Mouse (Mus musculus) 3T3-L1 (cell line): ENCODE results near the gene Axdnd1.

Experiments
- DNase-seq: peaks from one replicate; pipeline ENCODE4 v3.0.0-alpha.2; 2015; ENCODE audit warnings: low read depth, low spot score

Gene Axdnd1

DNA sequence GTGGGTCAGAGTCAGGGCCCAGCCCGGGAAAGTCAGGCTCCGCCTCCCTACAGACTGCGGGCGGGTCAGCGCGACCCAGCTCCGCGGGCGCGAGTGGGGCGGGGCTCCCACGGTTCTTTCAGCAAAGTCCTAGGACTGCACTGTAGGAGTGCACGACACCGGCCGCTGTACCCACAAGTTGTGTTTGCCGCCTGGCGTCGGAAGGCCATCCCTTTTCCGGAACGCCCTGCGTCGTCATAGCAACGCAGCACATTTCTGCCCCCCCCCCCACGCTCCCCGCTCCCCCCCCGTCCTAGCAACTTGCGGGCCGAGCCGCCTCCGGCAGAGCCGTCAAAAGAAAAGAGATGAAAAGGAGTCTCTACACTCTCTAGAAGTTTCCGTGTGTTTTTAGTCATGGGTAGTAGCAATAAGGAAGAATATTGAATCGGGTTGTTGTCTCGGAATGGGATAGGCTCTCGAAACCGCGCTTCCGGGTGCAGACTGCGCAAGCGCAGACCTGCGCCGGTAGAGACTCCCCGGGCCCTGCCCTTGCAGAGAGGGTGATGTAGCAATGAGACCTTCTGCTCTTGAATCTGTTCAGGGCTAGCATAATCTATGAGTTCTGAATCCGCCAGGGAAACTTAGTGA lies at the start of gene Axdnd1:
Axdnd1 (minus strand) TSS at position 489 of the 627 bp plus-strand sequence.
- DNase-seq, result peak; percentile 82

DNA sequence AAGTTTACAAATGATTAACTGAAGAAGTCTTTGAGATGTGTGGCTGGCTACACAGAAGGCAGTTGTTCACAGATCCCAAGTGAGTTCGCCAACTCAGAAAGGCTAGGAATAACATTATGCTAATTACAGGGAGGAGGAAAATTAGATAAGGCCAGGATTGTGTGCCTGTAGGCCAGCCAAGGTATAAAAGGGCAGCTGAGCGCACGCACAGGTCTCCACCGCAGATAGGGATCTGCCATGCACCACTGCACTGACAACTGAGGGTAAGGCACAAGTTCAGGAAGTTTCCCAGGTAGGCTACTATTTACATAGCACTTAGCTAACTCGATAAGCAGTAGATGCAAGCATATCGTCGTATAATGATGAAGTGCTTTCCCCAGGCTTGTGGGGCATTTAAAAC lies 49.6 kb upstream of the Axdnd1 start:
- DNase-seq, result no peak

DNA sequence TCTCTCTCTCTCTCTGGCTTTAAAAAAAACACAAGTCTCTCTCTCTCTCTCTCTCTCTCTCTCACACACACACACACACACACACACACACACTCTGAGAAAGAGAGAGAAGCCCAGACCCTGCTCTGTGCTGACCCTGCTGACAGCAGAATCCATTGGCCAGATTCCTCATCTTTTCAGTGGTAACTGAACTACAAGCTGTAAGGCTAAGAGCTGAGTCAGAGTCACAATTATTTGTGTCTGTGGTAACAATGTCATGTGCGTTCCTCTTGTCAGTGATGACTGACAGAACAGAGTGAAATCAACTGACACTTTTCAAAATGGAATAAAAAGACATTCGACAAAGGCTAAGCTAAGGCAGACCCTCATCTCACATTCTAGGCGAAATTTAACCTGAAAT lies 47.6 kb upstream of the Axdnd1 start:
- DNase-seq, result peak; percentile 53

DNA sequence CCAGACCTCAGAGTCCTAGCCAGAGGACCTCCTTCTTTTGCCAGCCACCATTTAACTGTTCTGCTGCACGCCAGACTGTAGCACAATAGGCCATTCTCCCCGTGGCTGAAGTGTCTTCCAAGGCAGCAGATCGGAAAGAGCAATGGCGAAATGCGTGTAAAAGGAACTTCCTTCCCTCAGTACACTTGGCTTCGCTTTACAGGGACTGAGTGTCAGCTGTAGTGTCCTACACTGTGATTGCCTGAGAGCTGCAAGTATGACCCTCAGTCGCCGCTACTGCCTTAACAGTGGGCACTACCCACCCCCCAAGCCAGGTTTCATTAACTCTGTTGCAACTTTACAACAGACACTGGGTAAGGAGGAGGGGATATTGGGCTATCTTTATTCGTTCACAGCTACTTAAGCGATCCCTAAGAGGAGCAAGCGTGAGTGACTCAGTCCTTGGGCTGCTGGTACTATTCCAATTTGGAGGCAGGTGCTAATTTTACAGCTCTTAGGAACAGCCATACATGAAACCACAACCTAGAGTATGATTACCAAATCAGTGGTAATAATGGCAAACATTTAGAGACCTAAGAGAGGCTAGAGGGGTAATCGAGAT lies 46.8 kb upstream of the Axdnd1 start:
- DNase-seq, result no peak

DNA sequence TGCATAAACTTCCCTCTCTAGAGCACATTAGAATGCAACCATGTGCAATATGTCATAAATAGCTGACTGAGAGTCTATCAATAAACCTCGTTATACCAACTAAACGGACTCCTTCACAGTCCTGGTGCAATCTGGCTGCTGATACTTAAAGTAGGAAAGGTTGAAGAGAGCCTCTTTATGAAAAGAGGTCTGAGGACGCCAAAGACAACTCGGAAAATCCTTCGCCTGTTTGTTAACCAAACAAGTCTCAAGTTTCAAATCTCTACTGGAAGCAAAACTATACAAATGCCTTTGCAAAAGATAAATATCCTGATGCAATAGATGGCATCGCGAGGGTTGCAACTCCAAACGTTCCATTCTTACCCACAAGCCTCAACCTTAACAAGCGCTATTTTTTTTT lies 44.0 kb upstream of the Axdnd1 start:
- DNase-seq, result no peak

DNA sequence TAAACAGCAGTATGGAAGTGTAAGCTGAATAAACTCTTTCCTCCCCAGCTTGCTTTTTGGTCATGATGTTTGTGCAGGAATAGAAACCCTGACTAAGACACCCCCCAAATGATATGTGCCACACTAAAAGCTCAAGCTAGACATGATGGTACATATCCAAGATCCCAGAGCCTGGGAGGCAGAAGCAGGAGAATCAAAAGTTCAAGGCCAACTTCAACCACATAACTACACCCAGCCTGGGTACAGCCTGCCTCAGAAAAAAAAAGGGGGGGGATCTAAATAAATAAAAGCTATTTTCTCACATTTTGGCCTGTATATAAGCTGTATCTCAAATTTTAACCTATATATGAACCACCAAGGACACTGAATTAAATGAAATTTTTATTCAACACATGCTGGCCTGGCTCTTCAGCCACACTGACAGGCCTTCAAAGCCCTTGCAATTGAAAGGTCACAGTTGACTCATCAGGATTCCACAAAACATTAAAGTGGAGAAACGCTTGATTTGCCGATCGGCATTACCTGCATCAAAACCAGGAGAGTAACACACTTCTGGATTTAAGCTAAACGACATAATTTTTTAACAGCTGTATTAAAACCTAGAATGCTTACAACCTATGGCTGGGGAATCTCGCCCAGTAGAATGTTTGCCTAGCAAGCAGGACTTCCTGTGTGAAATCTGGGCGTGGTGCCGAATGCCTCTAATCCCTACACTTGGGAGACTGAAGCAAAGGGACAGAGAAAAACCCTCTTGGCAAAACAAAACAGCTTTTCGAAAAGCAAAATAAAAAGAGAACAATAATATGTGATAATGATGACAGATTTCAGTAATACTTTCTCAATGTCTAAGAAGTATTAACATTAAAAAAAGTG lies 43.3 kb upstream of the Axdnd1 start:
- no peak for DNase-seq

DNA sequence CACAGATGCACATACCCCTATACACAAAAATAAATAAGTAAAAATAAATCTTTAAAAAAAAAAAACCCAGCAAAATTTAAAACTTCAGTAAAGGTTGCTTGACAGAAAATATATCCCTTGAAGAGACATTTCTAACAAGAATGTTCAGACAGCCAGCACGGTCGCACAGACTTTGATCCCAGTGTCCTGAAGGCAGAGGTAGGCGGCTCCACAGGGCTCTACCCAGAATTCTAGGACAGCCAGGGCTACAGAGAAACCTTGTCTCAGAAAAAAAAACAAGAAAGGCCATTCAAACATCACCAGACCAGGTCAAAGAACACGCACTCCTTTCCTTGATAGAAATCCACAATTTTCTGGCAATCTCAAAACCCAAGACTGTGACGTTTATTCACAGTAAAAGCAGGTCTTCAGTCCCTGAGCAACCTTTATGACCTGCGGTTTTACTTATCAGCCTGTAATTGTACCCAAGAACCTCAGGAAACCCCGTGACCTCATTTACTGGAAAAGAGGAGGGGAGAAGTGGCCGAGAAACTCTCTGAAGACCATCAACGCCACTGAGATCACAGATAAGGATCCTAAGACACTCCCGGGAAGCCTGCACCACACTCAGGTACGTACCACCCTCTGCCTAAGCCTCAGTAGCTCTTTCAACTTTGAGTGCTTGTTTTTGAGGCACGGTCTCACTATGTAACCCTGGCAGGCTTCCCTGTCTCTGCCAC lies 41.5 kb upstream of the Axdnd1 start:
- no peak for DNase-seq

- no peak for DNase-seq
These were observed 40.1 kb upstream of the Axdnd1 start for GRCm38 (mm10) chr1:156461036-156461435.

GRCm38 (mm10) chr1:156460216-156460615 lies 39.3 kb upstream of the Axdnd1 start:
- no peak for DNase-seq

DNA sequence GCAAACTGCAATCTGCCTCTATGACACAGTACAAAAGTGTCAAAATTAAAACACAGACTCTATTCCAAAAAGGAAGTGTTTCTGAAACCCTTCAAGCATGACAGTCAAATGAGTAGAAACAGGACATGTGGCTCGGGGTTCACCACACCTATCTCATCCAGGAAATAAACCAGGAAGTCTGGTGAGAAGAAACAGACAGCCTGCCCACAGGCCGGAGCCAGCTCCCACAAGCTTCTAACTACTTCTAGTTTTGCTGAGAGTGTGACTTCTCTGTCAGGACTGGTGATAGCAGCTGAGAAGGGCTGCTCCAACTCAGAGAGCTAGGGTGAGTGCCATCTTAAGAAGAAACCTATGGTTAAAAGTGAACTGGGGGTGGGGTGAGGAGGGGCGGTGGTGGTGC lies 38.7 kb upstream of the Axdnd1 start:
- no peak for DNase-seq

GRCm38 (mm10) chr1:156458391-156459060 lies 37.6 kb upstream of the Axdnd1 start:
- no peak for DNase-seq

DNA sequence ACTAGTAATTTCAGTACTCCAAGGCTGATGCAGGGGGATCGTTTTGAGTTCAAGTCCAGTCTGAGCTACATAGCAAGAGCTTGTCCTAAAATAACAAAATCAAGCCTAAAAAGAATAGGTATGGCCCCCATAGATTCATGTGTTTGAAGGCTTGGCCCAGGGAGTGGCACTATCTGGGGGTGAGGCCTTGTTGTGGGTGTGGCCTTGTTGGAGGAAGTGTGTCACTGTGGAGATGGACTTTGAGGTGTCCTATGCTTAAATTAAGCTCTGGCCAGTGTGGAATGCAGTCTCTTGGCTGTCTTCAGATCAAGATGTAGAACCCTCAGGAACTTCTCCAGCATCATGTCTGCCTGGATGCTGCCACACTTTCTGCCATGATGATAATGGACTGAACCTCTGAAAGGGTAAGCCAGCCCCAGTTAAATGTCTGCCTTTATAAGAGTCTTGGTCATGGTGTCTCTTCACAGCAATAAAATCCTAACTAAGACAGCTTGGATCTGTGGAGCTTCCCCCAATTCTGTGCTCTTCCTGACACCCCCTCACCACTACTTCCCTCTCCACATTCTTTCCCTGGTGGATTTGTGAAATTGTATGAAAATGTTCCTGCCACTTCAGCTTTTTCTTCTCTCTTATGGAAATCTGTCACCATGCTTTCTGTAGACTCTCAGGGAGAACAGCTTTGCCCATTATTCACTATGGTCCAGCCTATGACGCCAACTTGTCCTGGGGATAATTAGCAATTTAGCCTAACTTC lies 34.2 kb upstream of the Axdnd1 start:
- DNase-seq, result peak; percentile 31

GRCm38 (mm10) chr1:156454384-156454783 lies 33.4 kb upstream of the Axdnd1 start:
- DNase-seq, result peak; percentile 34

DNA sequence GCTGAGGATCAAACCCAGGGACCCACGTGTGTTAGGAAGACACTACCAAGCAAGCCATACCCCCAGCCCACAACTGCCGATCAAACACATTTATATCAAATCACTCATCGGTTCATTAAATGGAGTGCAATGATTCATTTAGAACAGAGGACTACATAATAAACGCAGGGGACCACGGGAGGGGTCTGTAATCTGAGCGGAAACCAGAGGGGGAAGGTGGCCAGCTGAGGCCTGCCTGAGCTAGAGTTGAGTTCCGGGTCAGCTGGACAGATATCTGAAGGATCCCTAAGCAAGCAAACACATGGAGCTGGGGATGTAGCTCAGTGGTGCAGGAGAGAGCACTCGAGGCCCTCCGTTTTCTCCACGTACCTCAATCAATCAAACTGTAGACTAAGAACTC lies 32.9 kb upstream of the Axdnd1 start:
- no peak for DNase-seq

- peak; percentile 74 for DNase-seq
These were observed 29.5 kb upstream of the Axdnd1 start for GRCm38 (mm10) chr1:156450478-156450877.

DNA sequence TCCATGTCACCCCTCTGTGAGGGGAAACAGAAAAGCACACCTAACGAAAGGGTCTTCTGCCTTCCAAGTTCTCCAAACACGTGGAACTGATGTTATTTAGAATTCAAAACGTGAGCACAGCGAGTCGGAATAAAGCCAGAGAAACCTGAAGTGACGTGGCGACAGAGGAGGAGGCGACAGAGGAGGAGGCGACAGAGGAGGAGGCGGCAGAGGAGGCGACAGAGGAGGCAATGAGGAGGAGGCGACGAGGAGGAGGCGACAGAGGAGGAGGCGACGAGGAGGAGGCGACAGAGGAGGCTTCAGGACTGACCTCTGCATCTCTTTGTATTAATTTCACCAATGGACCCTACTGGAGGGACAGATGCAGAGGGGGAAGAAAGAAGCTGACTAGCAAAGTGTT lies 28.7 kb upstream of the Axdnd1 start:
- no peak for DNase-seq

DNA sequence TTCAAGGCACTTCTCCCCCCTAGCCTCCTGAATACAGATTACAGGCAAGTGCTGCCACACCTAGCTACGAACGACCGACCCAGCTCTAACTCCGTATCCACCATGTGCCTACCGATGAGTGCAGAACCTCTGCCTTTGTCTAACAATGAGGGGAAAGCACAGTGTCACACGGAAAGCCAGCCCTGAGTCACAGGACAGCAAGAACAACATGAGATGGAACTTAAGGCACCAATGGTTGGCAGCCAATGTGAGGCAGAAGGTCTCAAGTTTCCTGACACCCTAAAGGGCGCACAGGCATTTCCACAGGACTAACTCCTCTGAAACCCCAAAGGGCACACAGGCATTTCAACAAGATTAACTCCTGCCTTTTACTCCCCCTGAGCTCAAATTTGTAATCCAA lies 28.1 kb upstream of the Axdnd1 start:
- no peak for DNase-seq

GRCm38 (mm10) chr1:156445049-156445448 lies 24.1 kb upstream of the Axdnd1 start:
- no peak for DNase-seq

- DNase-seq, result peak; percentile 48
These were observed 21.8 kb upstream of the Axdnd1 start for GRCm38 (mm10) chr1:156442776-156443175.

DNA sequence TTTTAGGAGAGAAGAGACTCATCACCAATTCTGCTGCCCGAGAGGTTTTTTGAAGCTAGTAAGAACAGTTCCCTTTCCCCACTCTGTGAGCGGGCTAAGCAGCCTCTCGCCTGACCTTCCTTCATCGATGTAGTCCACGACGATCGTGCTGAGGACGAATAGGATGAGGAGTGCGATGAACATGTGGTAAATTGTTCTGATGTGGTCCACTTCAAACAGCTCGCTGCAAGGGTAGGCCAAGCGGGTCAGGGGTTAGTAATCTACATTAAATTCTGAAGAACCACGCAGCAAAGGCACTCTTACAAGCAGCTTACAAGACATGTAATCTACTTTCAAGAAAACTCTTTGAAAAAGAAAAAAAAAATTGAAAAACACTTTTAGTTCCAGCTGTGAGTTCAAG lies 21.3 kb upstream of the Axdnd1 start:
- DNase-seq, result no peak

DNA sequence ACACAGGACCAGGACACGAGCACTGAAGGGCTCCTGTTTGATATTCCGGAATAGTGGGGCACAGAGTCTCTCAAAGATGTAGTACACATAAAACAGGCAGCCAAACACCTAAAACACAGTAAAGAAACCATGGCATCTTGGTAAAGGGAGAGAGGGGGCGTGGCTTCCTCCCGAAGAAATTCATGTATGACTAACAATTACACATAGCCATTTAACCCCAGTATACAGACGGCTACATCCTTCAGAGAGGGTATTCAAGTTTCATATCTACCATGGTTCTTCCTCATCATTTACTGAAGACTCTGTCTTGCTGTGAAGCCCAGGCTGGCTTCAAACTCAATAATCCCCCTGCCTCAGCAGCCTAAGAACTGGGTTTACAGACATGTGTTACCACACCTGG lies 16.8 kb upstream of the Axdnd1 start:
- peak; percentile 29 for DNase-seq
